In genomic region chr1:186163206-186163605, GRCm38 (mm10) we compare ENCODE assay signal across 16 mouse cellular contexts. TPM values are rescaled to one million over a fixed set of nuclear protein-coding genes. Genes with fewer than 3 reads are reported as not detected.
A peak's percentile ranks its signal among the peaks of the same experiment; 100 is the strongest.
DNase-seq lines count a peak whose midpoint lies in the region; ATAC-seq and TF ChIP-seq lines count a peak whose summit lies in the region.
"Had no signal": no experiment of that assay in that cellular context is flagged by ENCODE, and none has a peak within 500 bp of the region (broad histone marks: within the 10 kb centered on the region; RNA-seq: fewer than 3 reads in every experiment).

No protein-coding gene starts in this region.

- H3K9ac ChIP-seq in lung, embryonic 14.5 days: no peak overlapping the region
- H3K9ac ChIP-seq: intestine, embryonic 15.5 days; liver, postnatal 0 days had no signal

- H3K9me3 ChIP-seq in lung, embryonic 14.5 days (ENCODE audit: low read depth, low read length): no peaks in the 10 kb centered on the region
- H3K9me3 ChIP-seq: forebrain, embryonic 10.5 days; intestine, embryonic 15.5 days had no signal

- no peak for TF ChIP-seq CTCF in lung, embryonic 14.5 days (IDR thresholded peaks at IDR 0.05; ENCODE audit: low read depth)
- no peak for TF ChIP-seq CTCF in lung, adult 2 months (IDR thresholded peaks at IDR 0.05; ENCODE audit: insufficient read depth, low read length)

- no peaks in the 10 kb centered on the region for H3K27me3 ChIP-seq in lung, embryonic 14.5 days (ENCODE audit: insufficient read depth, low read length)
- H3K27me3 ChIP-seq: intestine, embryonic 15.5 days had no signal

- H3K4me1 ChIP-seq in lung, embryonic 14.5 days (ENCODE audit: insufficient read depth): no peaks in the 10 kb centered on the region
- no peaks in the 10 kb centered on the region for H3K4me1 ChIP-seq in lung, adult 2 months (ENCODE audit: control insufficient read depth, insufficient read depth, low read length)
- H3K4me1 ChIP-seq: intestine, embryonic 15.5 days had no signal

- H3K27ac ChIP-seq in lung, embryonic 14.5 days (ENCODE audit: low read depth): no peak overlapping the region
- H3K27ac ChIP-seq: forebrain, embryonic 10.5 days; intestine, embryonic 15.5 days had no signal

- TF ChIP-seq POLR2A in lung, adult 2 months (IDR thresholded peaks at IDR 0.05; ENCODE audit: borderline replicate concordance, extremely low read depth, low read depth, low read length): no peak

- H3K4me3 ChIP-seq in lung, embryonic 14.5 days (ENCODE audit: low read depth, low read length): no peak overlapping the region
- no peak overlapping the region for H3K4me3 ChIP-seq in lung, adult 2 months (replicated peaks; ENCODE audit: extremely low read depth, low read depth, low read length)
- H3K4me3 ChIP-seq: forebrain, embryonic 10.5 days; intestine, embryonic 15.5 days; myocyte had no signal

- WGBS in lung, embryonic 14.5 days: 37% methylated on average over 12 of the region's 12 CpGs
- 69% methylated on average over 12 of the region's 12 CpGs for WGBS in lung, adult 2 months

- ATAC-seq in lung, embryonic 14.5 days (ENCODE audit: insufficient read depth): no peak
- ATAC-seq: intestine, embryonic 15.5 days; liver, postnatal 0 days had no signal

- no peak overlapping the region for H3K4me2 ChIP-seq in lung, embryonic 14.5 days
- H3K4me2 ChIP-seq: intestine, embryonic 15.5 days had no signal

- DNase-seq in gastrocnemius, adult 18-20 months (ENCODE audit: low spot score): peak; percentile 38
- DNase-seq in gastrocnemius, adult 8-10 months (ENCODE audit: low spot score in 2 of 2): no peak
- DNase-seq in lung, embryonic 14.5 days: peak; percentile 36
- DNase-seq in lung, adult 2 months: no peak
- DNase-seq in fibroblast of lung, adult 2 months (ENCODE audit: low read depth): peak; percentile 72
- peak; percentile 80 for DNase-seq in skeletal muscle tissue, adult 2 months (ENCODE audit: low read depth, low spot score)
- DNase-seq in cerebellum, postnatal 36 days: no peak
- DNase-seq in layer of hippocampus, adult 9-10 months (ENCODE audit: low spot score): no peak
- DNase-seq: cerebellum, postnatal 10 days; liver, postnatal 0 days; retina, postnatal 1 day; thymus, adult 2 months had no signal

- H3K36me3 ChIP-seq in lung, embryonic 14.5 days (ENCODE audit: insufficient read depth): no peaks in the 10 kb centered on the region
- H3K36me3 ChIP-seq: forebrain, embryonic 10.5 days; G1E; intestine, embryonic 15.5 days had no signal

RNA-seq across cellular contexts. Expression of gene Lyplal1, which starts 46.1 kb away (rescaled TPM):
- 1 to 10 TPM; 1.6 to 2.0 TPM for total RNA-seq in gastrocnemius, adult 18-20 months (2021)
- 1 to 10 TPM; 1.9 to 2.6 (median 2.3) TPM for total RNA-seq in gastrocnemius, adult 8-10 months (2022)
- polyA plus RNA-seq in lung, embryonic 14.5 days (2014; fragmentation: Nextera tagmentation; extraction: Ambion mirVana): 23.1 and 24.1 TPM in 2 replicates
- 4.3 and 6.7 TPM in 2 replicates for polyA plus RNA-seq in lung, adult 2 months (2012; rRNA removed)
- total RNA-seq: G1E had no signal
- polyA plus RNA-seq: G1E had no signal

Comparison
In these comparisons a context has a peak if more than half of its experiments do, and no peak if none do; other contexts are left out.
1. DNase-seq: peak in gastrocnemius, adult 18-20 months (single experiment), lung, embryonic 14.5 days (single experiment), fibroblast of lung, adult 2 months (single experiment) and skeletal muscle tissue, adult 2 months (single experiment); none in gastrocnemius, adult 8-10 months (0 of 2), lung, adult 2 months (single experiment), cerebellum, postnatal 36 days (0 of 2) and layer of hippocampus, adult 9-10 months (single experiment).